Mouse (Mus musculus) left cerebral cortex, adult 2 months (tissue): Measurements from ENCODE around the gene Tuba3b. TPM values are rescaled to one million over a fixed set of nuclear protein-coding genes. Genes with fewer than 3 reads are reported as not detected.

ENCODE experiments used
- DNase-seq, 2 experiments: peaks; one replicate each; pipeline ENCODE4 v3.0.0; 2021 to 2022; ENCODE audit warnings: low spot score in 2 of 2, mixed read lengths in 1 of 2; ENCODE audit errors: extremely low spot score in 1 of 2
- H3K27ac ChIP-seq: fragments of 200-600 bp; 2 replicates; pipeline ENCODE4 v1.8.1; 2022
- H3K4me3 ChIP-seq: fragments of 200-600 bp; 2 replicates; pipeline ENCODE4 v1.8.1; 2022
- CTCF ChIP-seq: fragments of 200-600 bp; IDR thresholded peaks from 2 replicates; pipeline ENCODE4 v1.8.1; 2022; ENCODE audit warnings: antibody characterized with exemption, mild to moderate bottlenecking, moderate library complexity
- intact Hi-C: fragments of 180-260 bp; cut with DNase I; formaldehyde crosslinking; loops from one replicate; pipeline ENCODE4 v1.15.1; 2025
- long read RNA-seq, 2 experiments: library from polyadenylated mRNA; stranded (forward); transcript quantifications; one replicate each; pipeline ENCODE4 v2.0.0; 2021; ENCODE audit warnings: borderline mapping rate in 2 of 2
- total RNA-seq, 2 experiments: library from RNA; stranded (reverse); gene quantifications; 2 replicates each; pipeline ENCODE4 v1.2.3; 2021

Tuba3b gene
- total RNA-seq, result not detected
- long read RNA-seq, experiment 1, result 0 reads
- long read RNA-seq, experiment 2, result 0 reads

GRCm38 (mm10) chr6:145615666-145616210 is at the start of gene Tuba3b:
TSS of gene Tuba3b (plus strand) at chr6:145615757.
- TF ChIP-seq CTCF, result no peak
- Histone ChIP-seq H3K4me3 (no peak within 1 kb of the TSS), H3K27ac (no peak within 1 kb of the TSS)
- DNase-seq, result no peak
- intact Hi-C loops, result no loop called here

GRCm38 (mm10) chr6:145567296-145567695 is 48.3 kb upstream of the Tuba3b start:
- no peak overlapping the region for H3K27ac ChIP-seq
- DNase-seq, result no peak
- TF ChIP-seq CTCF, result no peak
- intact Hi-C loops, result no loop called here
- no peak overlapping the region for H3K4me3 ChIP-seq

GRCm38 (mm10) chr6:145567832-145568231 is 47.7 kb upstream of the Tuba3b start:
- no peak for TF ChIP-seq CTCF
- DNase-seq, result no peak
- H3K4me3 ChIP-seq, result no peak overlapping the region
- no peak overlapping the region for H3K27ac ChIP-seq
- intact Hi-C loops, result no loop called here

- intact Hi-C loops, result no loop called here
- TF ChIP-seq CTCF, result no peak
- H3K4me3 ChIP-seq, result no peak overlapping the region
- peak overlapping the region; percentile 1; the same call in 1 of the 2 replicates for H3K27ac ChIP-seq
- DNase-seq, result no peak
These were observed 46.9 kb upstream of the Tuba3b start for GRCm38 (mm10) chr6:145568701-145569100.

- no peak for TF ChIP-seq CTCF
- Histone ChIP-seq H3K4me3 (no peak overlapping the region), H3K27ac (no peak overlapping the region)
- intact Hi-C loops, result no loop called here
- no peak for DNase-seq
These were observed 42.1 kb upstream of the Tuba3b start for GRCm38 (mm10) chr6:145573250-145574013.

GRCm38 (mm10) chr6:145576762-145577161 is 38.8 kb upstream of the Tuba3b start:
- no peak for TF ChIP-seq CTCF
- Histone ChIP-seq H3K4me3 (no peak overlapping the region), H3K27ac (no peak overlapping the region)
- intact Hi-C loops, result no loop called here
- no peak for DNase-seq

GRCm38 (mm10) chr6:145578457-145579185 is 36.9 kb upstream of the Tuba3b start:
- H3K27ac ChIP-seq, result peak overlapping the region; percentile 21
- intact Hi-C loops, result no loop called here
- no peak for TF ChIP-seq CTCF
- H3K4me3 ChIP-seq, result no peak overlapping the region
- no peak for DNase-seq

GRCm38 (mm10) chr6:145579761-145580160 is 35.8 kb upstream of the Tuba3b start:
- Histone ChIP-seq H3K27ac (no peak overlapping the region), H3K4me3 (no peak overlapping the region)
- intact Hi-C loops, result no loop called here
- DNase-seq, result no peak
- TF ChIP-seq CTCF, result no peak

GRCm38 (mm10) chr6:145581366-145582170 is 34.0 kb upstream of the Tuba3b start:
- no peak for DNase-seq
- H3K4me3 ChIP-seq, result no peak overlapping the region
- TF ChIP-seq CTCF, result no peak
- intact Hi-C loops, result no loop called here
- no peak overlapping the region for H3K27ac ChIP-seq

GRCm38 (mm10) chr6:145585052-145585973 is 30.2 kb upstream of the Tuba3b start:
- intact Hi-C loops, result no loop called here
- Histone ChIP-seq H3K27ac (peak overlapping the region; percentile 53; the same call in 1 of the 2 replicates), H3K4me3 (peak overlapping the region; percentile 8; the same call in 1 of the 2 replicates)
- no peak for TF ChIP-seq CTCF
- DNase-seq, result no peak
